Mouse (Mus musculus) neutrophil, adult 5-6 weeks (primary cell): Measurements from ENCODE around the gene Slc41a2. TPM values are rescaled to one million over a fixed set of nuclear protein-coding genes. Genes with fewer than 3 reads are reported as not detected.

Experiments
- ATAC-seq: fragments of 151-379, 151-347 bp; 2 replicates; pipeline ENCODE4 v1.8.0; 2017; ENCODE audit warnings: mild to moderate bottlenecking, moderate TSS enrichment; ENCODE audit not compliant: insufficient number of reproducible peaks, poor library complexity, low FRiP score, severe bottlenecking; ENCODE audit errors: extremely low read depth
- total RNA-seq: library from RNA; stranded (forward); fragments of 200-1000 nt; gene quantifications from 2 replicates; pipeline ENCODE4 v1.2.3, GENCODE M21; 2017

The Slc41a2 gene
- total RNA-seq, 1 experiment from 2014 or later, result 12.9 TPM

DNA sequence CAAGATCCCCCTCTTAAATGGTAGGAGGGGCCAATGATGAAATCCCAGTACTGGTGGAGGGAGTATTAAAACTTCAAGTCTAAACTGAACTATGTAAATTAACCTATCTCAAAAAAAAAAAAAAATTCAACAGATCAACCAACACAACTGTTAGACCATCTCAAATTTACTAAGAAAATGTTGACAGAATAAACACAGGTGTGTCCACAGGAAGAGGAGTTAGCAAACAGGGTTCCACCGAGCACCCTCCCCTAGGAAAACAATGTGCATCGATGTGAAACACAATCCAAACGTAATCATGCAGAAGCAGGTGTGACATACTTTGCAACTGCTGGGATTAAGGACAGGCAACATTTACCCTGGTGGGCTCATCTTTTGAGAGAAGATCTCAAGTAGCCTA, 12.8 kb downstream of the Slc41a2 start:
- no peak for ATAC-seq

DNA sequence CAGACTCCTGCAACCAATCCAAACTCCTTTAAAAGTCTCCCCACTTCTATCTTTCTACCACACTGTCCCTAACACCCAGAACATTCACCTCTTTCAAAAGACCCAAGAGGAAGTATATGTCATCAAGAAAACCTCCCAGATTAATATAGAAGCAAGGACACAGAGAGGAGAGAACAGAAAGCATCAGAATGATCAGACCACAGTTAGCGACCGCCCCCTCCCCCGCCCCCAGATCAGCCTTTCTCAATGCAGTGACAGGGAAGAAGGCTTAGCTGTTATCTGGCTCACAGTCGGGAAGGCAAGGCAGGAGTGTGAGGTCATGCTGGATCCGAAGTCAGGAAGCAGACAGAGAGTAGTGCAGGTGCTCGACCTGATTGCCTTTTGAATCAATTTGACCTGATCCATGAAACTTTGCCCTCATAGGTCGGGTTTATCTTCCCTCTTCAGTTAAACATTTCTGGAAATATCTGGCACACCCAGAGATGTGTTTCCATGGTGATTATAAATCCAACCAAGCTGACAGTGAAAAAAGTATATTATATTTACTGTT, 15.1 kb downstream of the Slc41a2 start:
- ATAC-seq, result no peak

DNA sequence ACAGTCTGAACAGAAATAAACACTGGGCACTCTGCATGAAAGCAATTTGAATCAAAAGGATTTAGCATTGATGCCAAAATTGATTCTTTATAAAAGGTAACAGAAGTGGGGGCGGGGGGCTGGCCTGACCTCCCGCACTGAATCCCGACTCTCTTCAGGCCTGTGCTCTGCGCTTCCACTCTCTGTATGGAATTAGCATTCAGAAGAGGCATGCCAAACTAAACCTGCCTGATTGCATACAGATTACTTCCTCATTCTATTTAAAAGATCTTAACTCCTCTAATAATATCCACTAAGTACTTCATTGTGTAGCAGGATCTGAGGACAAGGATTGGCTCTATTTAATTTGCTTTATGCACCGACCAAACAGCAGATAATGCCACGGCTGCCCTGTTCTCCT, 16.2 kb downstream of the Slc41a2 start:
- no peak for ATAC-seq

DNA sequence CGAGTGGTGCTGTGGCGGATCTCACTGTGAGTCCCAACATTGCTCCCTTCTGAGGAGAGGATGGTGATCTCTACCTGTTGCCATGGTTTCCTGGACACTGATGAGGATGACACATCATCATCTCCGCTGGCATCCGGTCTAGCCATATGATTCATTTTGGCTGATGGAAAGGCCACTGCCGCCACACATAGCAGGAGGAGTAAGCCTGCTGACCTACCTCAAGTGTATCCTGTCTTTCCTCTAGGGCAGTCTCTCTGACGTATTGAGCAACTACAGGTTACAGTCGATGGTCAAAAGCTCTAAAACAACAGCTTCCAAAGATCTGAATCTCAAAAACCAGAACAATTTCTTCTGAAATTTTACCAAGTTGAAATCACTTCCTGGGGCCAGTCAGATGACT, 16.8 kb downstream of the Slc41a2 start:
- ATAC-seq, result no peak

DNA sequence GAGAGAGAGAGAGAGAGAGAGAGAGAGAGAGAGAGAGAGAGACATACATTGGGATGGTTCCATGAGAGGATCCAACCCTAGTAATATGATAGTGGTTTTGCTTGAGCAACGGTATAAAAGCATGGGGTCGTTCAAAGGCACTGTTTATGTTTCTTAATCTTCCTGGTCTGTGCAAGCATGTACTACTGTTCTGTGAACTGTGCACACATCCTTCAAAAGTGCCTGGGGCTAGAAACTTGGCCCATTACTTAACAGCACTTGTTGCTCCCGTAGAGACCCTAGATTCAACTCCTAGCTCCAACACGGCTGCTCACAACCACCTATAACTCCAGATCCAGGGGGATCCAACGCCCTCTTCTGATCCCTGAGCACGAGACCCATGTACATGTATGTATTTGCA, 17.3 kb downstream of the Slc41a2 start:
- ATAC-seq, result no peak

DNA sequence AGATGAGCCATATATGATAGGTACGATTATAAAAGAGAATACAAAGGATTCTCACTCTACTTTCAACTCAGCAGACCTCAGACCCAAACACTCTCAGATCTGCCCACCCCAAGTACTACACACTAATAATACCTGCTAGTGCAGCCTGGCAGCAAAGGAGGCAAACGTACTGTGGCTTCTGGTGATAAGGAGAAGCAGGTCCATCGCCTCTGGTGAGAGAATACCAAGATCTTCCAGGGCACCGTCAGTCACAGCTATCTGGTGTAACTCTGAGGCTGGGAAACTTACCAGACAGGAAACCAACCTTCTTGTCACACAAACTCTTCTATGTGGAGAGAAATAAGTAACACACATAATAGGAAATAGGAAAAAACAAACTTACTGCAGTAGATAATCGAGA, 24.6 kb downstream of the Slc41a2 start:
- no peak for ATAC-seq

DNA sequence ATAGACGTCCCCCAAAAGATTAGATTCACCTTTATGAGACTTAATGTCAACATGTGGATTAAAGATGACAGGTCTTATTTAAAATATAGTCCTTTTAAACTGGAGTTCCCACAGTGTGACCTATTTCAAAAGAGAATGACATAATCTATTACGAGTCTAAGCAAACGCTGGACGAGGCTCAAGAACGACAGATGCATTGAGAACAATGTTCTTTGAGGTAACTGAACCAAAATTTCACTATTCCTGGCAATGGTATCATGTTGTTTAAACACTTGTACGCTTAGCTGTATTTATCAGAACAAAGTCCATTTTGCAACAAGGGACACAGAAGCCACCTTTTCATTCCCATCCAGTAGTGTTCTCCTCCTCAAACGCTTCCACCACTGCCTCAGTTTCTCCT, 27.3 kb downstream of the Slc41a2 start:
- ATAC-seq, result no peak

DNA sequence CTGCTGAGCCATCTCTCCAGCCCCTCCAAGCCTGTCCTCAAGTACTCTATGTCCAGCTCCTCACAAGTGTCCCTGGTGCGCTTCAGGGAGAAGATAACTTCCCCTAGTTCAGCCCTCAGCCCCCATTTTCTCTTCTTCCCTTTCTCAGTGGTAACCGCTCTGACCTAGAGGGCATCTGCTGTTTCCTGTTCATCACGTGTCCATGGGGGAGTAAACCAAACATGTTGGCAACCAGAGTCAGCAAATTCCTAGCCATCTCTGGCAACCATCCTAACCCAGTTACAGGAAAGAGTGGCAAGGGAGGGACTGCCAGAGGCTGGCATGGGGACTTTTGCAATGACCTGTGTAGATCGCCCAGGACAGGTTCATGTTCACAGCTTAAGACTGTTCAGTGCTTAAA, 36.0 kb downstream of the Slc41a2 start:
- 0 out of 2 replicates have a peak, but pooled peaks have one; percentile 23 for ATAC-seq

DNA sequence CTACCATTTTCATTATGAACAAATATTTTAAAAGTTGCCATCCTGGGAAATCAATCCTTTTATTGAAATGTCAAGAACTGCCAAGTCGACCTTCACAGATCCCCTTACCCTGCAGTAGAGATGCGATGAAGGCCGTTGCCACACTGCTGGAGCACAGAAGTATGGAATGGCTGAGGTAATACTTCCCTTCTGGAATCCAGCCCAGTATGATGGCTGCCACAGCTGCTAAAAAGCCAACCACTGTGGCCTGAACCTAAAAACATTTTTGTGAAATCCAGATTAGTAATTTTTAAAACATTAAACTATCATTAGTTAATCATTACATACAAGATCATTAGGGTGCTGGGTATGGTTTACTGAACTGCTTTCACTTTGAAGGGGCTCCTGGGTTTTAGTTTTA, 36.6 kb downstream of the Slc41a2 start:
- no peak for ATAC-seq

DNA sequence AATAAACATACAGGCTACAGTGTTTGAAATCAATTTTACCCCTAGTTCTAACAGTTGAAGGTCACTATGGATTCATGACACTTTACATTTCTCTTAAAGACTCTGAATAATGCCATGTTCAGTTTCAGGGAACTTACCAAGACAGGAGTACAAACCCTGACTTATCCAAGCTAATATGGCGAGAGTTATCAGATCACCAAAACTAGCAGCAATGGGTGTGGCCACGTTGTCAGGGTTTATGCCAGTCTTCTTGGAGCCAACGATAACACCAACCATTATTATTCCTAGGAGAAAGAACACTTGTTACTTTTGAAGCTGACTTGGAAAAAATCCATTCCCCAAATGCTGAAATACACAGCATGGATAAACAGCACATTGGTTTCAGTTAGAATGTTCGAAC, 40.7 kb downstream of the Slc41a2 start:
- ATAC-seq, result no peak

DNA sequence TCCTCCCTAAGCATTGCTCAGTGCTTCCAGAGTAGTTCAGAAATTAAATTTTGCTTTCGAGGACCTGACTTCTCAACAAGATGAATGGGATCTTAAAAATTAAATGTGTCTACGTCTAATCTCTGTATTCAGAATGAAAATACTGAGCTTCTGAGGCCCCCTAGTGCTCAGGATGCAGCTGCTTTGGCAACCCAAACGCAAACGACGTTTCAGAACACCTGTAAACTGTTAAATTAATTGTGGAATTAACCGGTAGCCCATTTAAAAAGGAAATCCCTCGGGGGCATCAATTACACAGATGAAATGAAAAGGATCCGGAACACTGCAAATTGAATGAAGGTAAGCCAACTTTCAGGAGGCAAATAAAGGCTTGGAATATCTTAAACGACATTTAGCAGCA, 42.9 kb downstream of the Slc41a2 start:
- ATAC-seq, result no peak

DNA sequence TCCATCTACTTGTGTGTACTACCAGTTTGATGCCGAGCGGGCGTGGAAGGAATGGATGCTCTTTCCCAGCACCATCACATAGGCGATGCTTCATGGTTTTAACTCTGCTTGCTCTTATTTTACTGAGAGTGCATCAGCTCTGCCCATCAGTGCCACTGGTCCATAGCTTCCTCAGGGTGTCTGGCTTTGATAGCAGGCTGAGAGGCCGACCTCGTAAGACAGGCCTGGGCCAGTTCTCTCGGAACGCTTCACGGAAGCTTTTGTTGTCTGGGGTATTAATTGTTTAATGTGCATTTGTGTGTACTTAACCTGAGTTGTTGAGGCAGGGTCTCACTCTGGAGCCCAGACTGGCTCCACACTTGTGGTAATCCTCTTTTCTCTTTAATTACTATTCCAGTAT, 44.3 kb downstream of the Slc41a2 start:
- ATAC-seq, result no peak

DNA sequence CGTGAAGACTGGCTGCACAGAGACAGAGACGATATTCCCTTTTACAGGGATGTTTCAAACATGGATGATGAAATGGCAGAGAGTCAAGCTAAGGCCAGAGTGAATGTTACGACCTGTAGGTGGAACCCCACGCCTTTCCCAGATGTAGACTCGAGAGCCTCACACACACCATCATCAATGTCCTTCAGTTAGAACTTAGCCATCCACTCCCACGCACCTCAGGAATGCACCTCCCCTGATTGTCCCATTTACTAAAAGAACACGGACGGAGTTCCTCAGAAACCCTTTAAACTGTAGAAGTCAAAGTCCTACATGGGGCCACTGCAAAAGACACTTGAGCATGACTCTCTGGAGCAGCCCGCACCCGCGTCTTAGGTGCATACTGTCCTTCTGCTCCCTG, 46.0 kb downstream of the Slc41a2 start:
- ATAC-seq, result no peak

DNA sequence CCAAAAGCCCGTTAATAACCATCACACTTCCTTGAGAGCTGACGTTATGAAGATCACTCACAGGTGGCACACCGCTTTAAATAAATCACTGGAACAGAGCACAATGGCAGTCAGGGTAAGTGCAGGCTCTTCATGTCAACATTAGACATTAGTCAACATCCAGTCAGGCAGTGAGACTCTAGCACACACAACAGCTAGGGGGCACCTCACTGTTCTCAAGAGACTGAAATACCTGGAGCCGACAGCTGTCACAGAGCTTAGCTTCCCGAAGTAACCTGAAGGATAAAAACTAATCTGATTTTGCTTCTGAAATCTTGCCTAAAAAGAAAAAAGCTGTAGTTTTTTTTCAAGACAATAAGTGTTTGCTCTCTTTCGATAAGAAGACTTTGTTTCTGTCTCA, 49.9 kb downstream of the Slc41a2 start:
- no peak for ATAC-seq

DNA sequence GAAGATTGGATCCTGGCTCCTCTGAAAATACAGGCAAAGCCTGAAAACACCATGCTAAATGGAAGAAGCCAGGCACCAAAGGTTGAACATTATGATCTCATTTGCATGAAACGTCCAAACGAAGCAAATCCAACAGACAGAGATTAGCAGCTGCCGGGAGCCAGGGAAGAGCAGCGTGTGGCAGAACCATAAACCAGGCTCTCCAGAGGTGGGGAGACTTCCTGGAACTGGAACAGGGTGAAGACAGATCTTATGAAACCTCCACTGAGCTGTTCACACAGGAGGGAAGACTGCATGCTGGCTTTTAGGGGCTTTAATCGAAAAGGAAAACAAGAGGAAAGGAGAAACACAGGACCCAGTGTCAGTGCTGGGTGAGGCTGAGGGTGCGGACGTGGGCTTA, 51.3 kb downstream of the Slc41a2 start:
- ATAC-seq, result no peak

DNA sequence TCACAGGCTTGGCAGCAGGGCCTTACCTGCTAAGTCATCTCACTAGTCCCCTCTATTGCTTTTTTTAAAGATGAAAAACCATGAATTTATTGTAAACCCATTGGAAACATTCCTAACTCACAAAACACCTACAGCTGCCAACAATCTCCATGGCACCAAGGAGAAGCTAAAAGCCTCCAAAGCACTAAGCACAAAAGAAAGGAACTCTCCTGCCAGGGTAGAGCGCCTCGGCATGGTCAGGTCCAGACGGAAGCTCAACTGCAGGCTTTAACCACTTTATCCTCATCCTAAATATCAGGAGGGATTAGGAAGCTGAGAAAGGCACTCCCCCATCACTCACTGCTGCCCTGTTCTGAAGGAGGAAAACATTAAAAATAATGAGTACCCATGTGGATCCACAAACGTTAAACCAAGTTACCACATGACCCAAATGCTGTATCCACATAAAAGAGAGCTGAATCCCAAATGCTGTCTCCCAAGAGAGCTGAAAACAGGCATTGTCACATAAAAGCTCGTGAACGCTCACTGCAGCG, 51.9 kb downstream of the Slc41a2 start:
- ATAC-seq, result no peak

DNA sequence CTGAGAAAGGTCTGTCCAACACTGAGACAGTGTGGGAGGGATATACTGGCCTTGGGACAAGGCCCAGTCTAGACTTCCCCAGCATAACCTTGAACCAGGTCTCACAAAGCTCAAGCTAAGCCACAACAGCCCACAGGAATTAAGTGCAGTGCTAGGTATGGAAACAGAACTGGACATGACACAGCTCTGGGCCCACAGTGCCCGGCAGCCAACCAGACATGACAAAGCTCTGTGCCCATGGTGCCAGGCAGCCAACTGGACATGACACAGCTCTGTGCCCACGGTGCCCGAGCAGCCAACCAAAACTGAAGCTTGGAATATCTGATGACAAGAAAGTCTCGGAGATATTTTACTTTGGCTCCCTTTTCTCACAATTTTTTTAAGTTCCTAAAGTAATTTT, 52.8 kb downstream of the Slc41a2 start:
- no peak for ATAC-seq

DNA sequence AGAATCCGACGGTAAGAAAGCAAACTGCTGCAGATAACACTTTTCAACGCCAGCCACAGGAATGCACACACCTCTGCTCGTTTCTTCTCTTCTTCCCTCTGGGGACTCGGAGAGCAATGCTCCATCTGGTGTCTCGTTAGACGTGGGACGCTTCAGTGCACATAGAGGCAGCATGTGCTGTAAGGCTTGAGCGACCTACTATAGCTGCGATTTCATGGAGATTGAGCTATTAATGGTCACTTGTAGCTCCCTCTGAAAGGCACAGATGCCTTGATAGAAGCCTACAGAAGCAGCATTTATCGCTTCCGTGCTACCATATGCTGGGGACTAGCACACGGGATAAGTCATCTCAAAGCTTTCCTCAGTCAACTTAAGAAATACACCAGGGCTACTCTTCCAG, 71.0 kb downstream of the Slc41a2 start:
- no peak for ATAC-seq

DNA sequence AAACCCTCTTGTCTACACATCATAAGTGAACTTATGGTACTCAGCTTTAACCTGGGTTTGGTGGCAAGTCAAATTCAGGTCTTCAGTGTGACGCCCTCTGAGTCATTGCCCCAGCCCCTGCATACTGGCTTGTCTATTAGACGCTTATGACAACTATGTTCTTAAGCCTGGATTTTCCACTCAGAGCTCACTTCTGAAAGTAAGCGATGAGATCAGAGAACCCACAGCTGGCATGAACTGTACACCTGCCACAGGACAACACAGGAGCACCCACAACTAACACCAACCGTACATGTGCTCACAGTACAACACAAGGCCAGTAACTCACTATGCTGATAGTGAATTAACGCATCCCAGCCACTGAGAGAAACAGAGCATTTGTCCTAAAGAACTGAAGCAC, 71.4 kb downstream of the Slc41a2 start:
- ATAC-seq, result no peak

DNA sequence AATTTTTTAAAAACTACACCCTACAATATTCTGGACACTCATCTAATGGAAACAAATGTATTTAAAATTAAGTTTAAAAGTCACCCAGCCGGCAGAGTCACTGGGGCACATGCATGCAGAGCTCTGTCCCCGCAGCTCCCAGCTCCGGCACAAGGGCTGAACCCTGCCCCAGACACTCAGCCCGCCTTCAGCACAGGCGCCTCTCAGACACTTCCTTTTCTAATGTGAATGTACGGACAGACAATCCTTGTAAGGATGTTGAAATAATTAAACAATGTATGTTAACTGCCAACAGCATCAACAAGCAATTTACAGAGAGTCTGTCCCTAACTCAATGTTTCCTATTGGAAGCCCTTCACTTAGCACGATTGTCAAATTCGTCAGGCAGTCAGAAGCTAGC, 73.0 kb downstream of the Slc41a2 start:
- no peak for ATAC-seq

DNA sequence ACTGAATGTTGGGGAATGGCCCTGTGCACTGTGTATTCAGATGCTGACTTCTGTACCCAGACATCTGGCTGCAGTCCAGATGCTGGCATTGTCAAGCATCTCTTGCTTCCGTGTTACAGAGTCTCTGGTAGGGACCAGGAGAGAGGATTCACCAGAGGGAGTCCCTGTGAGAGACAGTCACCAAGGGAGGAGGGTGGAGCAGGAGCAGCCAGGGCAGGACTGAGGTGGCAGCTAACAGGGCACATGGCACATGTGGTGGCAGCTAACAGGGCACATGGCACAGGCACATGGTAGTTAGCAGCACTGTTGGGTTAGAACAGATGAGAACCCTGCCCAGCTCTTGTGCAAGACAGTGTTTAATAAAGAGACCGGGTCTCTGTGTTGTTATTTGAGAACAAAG, 73.6 kb downstream of the Slc41a2 start:
- no peak for ATAC-seq
